Comparison of ENCODE assay signal across 16 mouse cellular contexts in the genomic region with DNA sequence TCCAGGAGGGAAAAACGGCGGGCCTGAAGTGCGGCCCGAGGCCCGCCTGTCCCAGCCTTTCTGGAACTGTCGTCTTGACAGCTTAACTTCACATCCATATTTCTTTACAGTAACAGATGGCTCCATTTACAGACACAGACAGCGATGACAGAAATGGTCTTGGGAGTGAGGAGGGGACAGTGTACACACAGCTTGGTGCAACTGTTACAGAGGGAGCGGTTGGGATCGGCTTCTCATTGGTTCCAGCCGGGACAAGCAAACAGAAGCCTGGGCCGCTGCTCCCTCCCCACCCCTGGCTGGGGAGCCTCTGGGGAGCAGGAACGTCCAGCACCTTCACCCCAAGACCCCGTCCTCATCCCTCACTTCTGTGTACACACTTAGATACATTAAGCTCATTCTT.
A peak's percentile ranks its signal among the peaks of the same experiment; 100 is the strongest.
DNase-seq lines count a peak whose midpoint lies in the region; ATAC-seq and TF ChIP-seq lines count a peak whose summit lies in the region.
"Had no signal": no experiment of that assay in that cellular context is flagged by ENCODE, and none has a peak within 500 bp of the region (broad histone marks: within the 10 kb centered on the region; RNA-seq: fewer than 3 reads in every experiment).

No protein-coding gene starts in this region.

- WGBS in heart, postnatal 0 days = 70% methylated on average over 13 of the region's 13 CpGs
- 59% methylated on average over 13 of the region's 13 CpGs for WGBS in forebrain, embryonic 16.5 days
- 67% methylated on average over 13 of the region's 13 CpGs for WGBS in neural tube, embryonic 15.5 days

- TF ChIP-seq POLR2A in brain, embryonic 14.5 days (IDR thresholded peaks at IDR 0.05; ENCODE audit: borderline replicate concordance, extremely low read depth, insufficient read depth, insufficient read length, poor library complexity, severe bottlenecking) = no peak

- H3K36me3 ChIP-seq in heart, postnatal 0 days (replicated peaks; ENCODE audit: control insufficient read depth, insufficient read depth, low read length) = no peaks in the 10 kb centered on the region
- no peaks in the 10 kb centered on the region for H3K36me3 ChIP-seq in forebrain, embryonic 16.5 days (ENCODE audit: control insufficient read depth, insufficient read depth)
- H3K36me3 ChIP-seq in neural tube, embryonic 15.5 days = no peaks in the 10 kb centered on the region
- H3K36me3 ChIP-seq: embryonic facial prominence, embryonic 12.5 days; midbrain, embryonic 15.5 days had no signal

- H3K4me2 ChIP-seq in heart, postnatal 0 days (ENCODE audit: low read depth, low read length) = no peak overlapping the region
- no peak overlapping the region for H3K4me2 ChIP-seq in forebrain, embryonic 16.5 days (ENCODE audit: low read length)
- H3K4me2 ChIP-seq in neural tube, embryonic 15.5 days = no peak overlapping the region
- H3K4me2 ChIP-seq: embryonic facial prominence, embryonic 12.5 days; midbrain, embryonic 15.5 days had no signal

- TF ChIP-seq EP300 in heart, postnatal 0 days (IDR thresholded peaks at IDR 0.05; ENCODE audit: low read depth) = no peak

- no peak for TF ChIP-seq CTCF in heart, postnatal 0 days (IDR thresholded peaks at IDR 0.05; ENCODE audit: low read depth)
- no peak for TF ChIP-seq CTCF in layer of hippocampus, adult 2 months (conservative IDR thresholded peaks at IDR 0.05)
- TF ChIP-seq CTCF in brain, embryonic 14.5 days (IDR thresholded peaks at IDR 0.05; ENCODE audit: borderline replicate concordance, extremely low read depth, insufficient read depth, insufficient read length) = no peak

- no peak overlapping the region for H3K4me3 ChIP-seq in heart, postnatal 0 days (ENCODE audit: low read depth, low read length)
- H3K4me3 ChIP-seq in layer of hippocampus, adult 2 months = no peak overlapping the region
- no peak overlapping the region for H3K4me3 ChIP-seq in forebrain, embryonic 16.5 days (replicated peaks; ENCODE audit: low read length)
- H3K4me3 ChIP-seq in neural tube, embryonic 15.5 days (replicated peaks) = no peak overlapping the region
- H3K4me3 ChIP-seq: embryonic facial prominence, embryonic 12.5 days; midbrain, embryonic 15.5 days had no signal

- H3K9ac ChIP-seq in heart, postnatal 0 days (replicated peaks; ENCODE audit: low read depth, low read length) = no peak overlapping the region
- H3K9ac ChIP-seq in forebrain, embryonic 16.5 days (replicated peaks; ENCODE audit: low read depth, low read length) = no peak overlapping the region
- no peak overlapping the region for H3K9ac ChIP-seq in neural tube, embryonic 15.5 days (replicated peaks)
- H3K9ac ChIP-seq: embryonic facial prominence, embryonic 12.5 days; midbrain, embryonic 15.5 days had no signal

- intact Hi-C loops in heart, postnatal 25 days (cut with DNase I) = no loop called here

- no peak overlapping the region for H3K27ac ChIP-seq in heart, postnatal 0 days (ENCODE audit: low read depth)
- H3K27ac ChIP-seq in layer of hippocampus, adult 2 months = peak overlapping the region; percentile 23; the same call in 1 of the 2 replicates
- H3K27ac ChIP-seq in forebrain, embryonic 16.5 days (ENCODE audit: low read length) = no peak overlapping the region
- H3K27ac ChIP-seq in neural tube, embryonic 15.5 days (replicated peaks) = no peak overlapping the region
- H3K27ac ChIP-seq: embryonic facial prominence, embryonic 12.5 days; midbrain, embryonic 15.5 days had no signal

- no peak for DNase-seq in heart, postnatal 0 days (ENCODE audit: low spot score)
- DNase-seq in heart, postnatal 25 days (ENCODE audit: low spot score) = no peak
- DNase-seq in layer of hippocampus, adult 2 months (ENCODE audit: low spot score in 2 of 2) = no peak
- no peak for DNase-seq in layer of hippocampus, adult 9-10 months (ENCODE audit: low spot score)
- peak; percentile 63 for DNase-seq in brain, embryonic 14.5 days (ENCODE audit: low read depth)
- DNase-seq: adrenal gland, postnatal 10 days; cerebellum, postnatal 10 days; kidney, postnatal 14 days; liver; right cerebral cortex, postnatal 4 days; thymus, postnatal 4 days had no signal

- H3K4me1 ChIP-seq in heart, postnatal 0 days (ENCODE audit: control insufficient read depth, insufficient read depth) = 0 out of 2 replicates have a peak, but pooled peaks cover 7% of the 10 kb centered on the region
- H3K4me1 ChIP-seq in forebrain, embryonic 16.5 days (replicated peaks; ENCODE audit: control insufficient read depth, insufficient read depth, low read length) = peaks cover 4% of the 10 kb centered on the region; the same call in 1 of the 2 replicates
- H3K4me1 ChIP-seq in neural tube, embryonic 15.5 days = no peaks in the 10 kb centered on the region

- no peaks in the 10 kb centered on the region for H3K9me3 ChIP-seq in heart, postnatal 0 days (replicated peaks; ENCODE audit: control insufficient read depth, low read length)
- no peaks in the 10 kb centered on the region for H3K9me3 ChIP-seq in forebrain, embryonic 16.5 days (ENCODE audit: control insufficient read depth, low read length)
- H3K9me3 ChIP-seq in neural tube, embryonic 15.5 days (replicated peaks) = no peaks in the 10 kb centered on the region
- H3K9me3 ChIP-seq: embryonic facial prominence, embryonic 12.5 days; midbrain, embryonic 15.5 days had no signal

- 0 out of 2 replicates have a peak, but pooled peaks have one; percentile 13 for ATAC-seq in heart, postnatal 0 days (ENCODE audit: insufficient read depth, low read depth)
- ATAC-seq in forebrain, embryonic 16.5 days = peak; percentile 79
- no peak for ATAC-seq in frontal cortex, adult (ENCODE audit: low TSS enrichment)
- no peak for ATAC-seq in neural tube, embryonic 15.5 days (ENCODE audit: low FRiP score)
- ATAC-seq: midbrain, embryonic 15.5 days had no signal

- no peaks in the 10 kb centered on the region for H3K27me3 ChIP-seq in heart, postnatal 0 days (ENCODE audit: control insufficient read depth, insufficient read depth, low read length)
- no peaks in the 10 kb centered on the region; the same call in 1 of the 2 replicates for H3K27me3 ChIP-seq in forebrain, embryonic 16.5 days (replicated peaks; ENCODE audit: control insufficient read depth, insufficient read depth, low read length)
- H3K27me3 ChIP-seq in neural tube, embryonic 15.5 days (replicated peaks) = no peaks in the 10 kb centered on the region
- H3K27me3 ChIP-seq: embryonic facial prominence, embryonic 12.5 days; midbrain, embryonic 15.5 days had no signal

Comparison
In these comparisons a context has a peak if more than half of its experiments do, and no peak if none do; other contexts are left out.
1. ATAC-seq: peak in heart, postnatal 0 days (single experiment) and forebrain, embryonic 16.5 days (single experiment); none in frontal cortex, adult (single experiment) and neural tube, embryonic 15.5 days (single experiment).